Mouse (Mus musculus) ES-E14 (cell line): ENCODE results near the gene Gemin8.

Experiments
- CHD2 ChIP-seq: IDR thresholded peaks from 2 replicates; pipeline ENCODE4 v1.6.1; 2014; ENCODE audit warnings: mild to moderate bottlenecking, low read depth, low read length, inconsistent platforms
- HCFC1 ChIP-seq: IDR thresholded peaks from 2 replicates; pipeline ENCODE4 v1.6.1; 2012; ENCODE audit warnings: low read length, inconsistent platforms, borderline replicate concordance; ENCODE audit not compliant: insufficient read depth
- MAFK ChIP-seq: IDR thresholded peaks from 2 replicates; pipeline ENCODE4 v1.6.1; 2014; ENCODE audit warnings: mild to moderate bottlenecking, low read depth, low read length, inconsistent platforms; ENCODE audit not compliant: insufficient read depth
- ZC3H11A ChIP-seq: IDR thresholded peaks from 2 replicates; pipeline ENCODE4 v1.6.1; 2012; ENCODE audit warnings: low read depth, mild to moderate bottlenecking, inconsistent platforms, low read length, borderline replicate concordance
- ZNF384 ChIP-seq: IDR thresholded peaks from 2 replicates; pipeline ENCODE4 v1.6.1; 2012; ENCODE audit warnings: low read depth, low read length, inconsistent platforms

DNA sequence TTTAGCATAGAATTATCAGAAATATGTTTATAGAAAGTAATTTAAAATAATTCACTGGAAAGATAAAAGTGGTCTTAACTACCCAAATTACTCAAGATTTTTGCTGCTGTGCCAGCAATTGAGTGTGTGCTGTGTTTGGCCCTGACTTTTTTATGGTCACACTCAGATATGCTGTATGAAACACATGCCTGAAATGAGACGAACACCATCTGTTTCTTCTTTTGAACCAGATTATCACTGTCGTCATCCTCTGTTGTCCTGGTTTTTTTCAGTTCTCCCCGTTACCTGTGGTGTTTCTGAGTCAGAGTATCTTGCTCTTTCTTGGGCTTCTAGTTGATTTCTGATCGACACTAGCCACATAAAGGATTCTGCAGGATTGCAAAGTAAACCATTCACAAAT, 1.8 kb downstream of the Gemin8 start:
- TF ChIP-seq MAFK (no peak), CHD2 (no peak), ZC3H11A (no peak), ZNF384 (no peak), HCFC1 (no peak)
